Mouse (Mus musculus): ENCODE data around the gene Gm16253. TPM values are rescaled to one million over a fixed set of nuclear protein-coding genes. Genes with fewer than 3 reads are reported as not detected.

Gm16253 gene
- polyA plus RNA-seq, 3 experiments from 2014 or later = 2.1 TPM; not detected in 2

- no peak for ATAC-seq
Measured at GRCm38 (mm10) chr3:96573611-96574511, 2.9 kb upstream of the Gm16253 start.

GRCm38 (mm10) chr3:96575272-96575984, 1.4 kb upstream of the Gm16253 start:
- no peak for ATAC-seq

- ATAC-seq = no peak
Measured at GRCm38 (mm10) chr3:96576005-96576658, 652 bp upstream of the Gm16253 start.

- ATAC-seq = no peak
Measured at GRCm38 (mm10) chr3:96577566-96577965, 782 bp downstream of the Gm16253 start.

GRCm38 (mm10) chr3:96578561-96579238, 1.9 kb downstream of the Gm16253 start:
- ATAC-seq = no peak

- no peak for ATAC-seq
Measured at GRCm38 (mm10) chr3:96579239-96579750, 2.5 kb downstream of the Gm16253 start.

GRCm38 (mm10) chr3:96579885-96580454, 3.2 kb downstream of the Gm16253 start:
- ATAC-seq = peak; percentile 65

GRCm38 (mm10) chr3:96581141-96581540, 4.4 kb downstream of the Gm16253 start:
- no peak for ATAC-seq

GRCm38 (mm10) chr3:96581771-96582515, 5.2 kb downstream of the Gm16253 start:
- no peak for ATAC-seq

- ATAC-seq = no peak
Measured at GRCm38 (mm10) chr3:96583386-96583785, 6.6 kb downstream of the Gm16253 start.

GRCm38 (mm10) chr3:96590657-96591056, 13.9 kb downstream of the Gm16253 start:
- no peak for ATAC-seq

- no peak for ATAC-seq
Measured at GRCm38 (mm10) chr3:96593374-96593773, 16.6 kb downstream of the Gm16253 start.

GRCm38 (mm10) chr3:96593790-96594560, 17.2 kb downstream of the Gm16253 start, which contains the start of gene Polr3gl:
Polr3gl (minus strand) TSS chr3:96594181.
- peak; percentile 91 for ATAC-seq

GRCm38 (mm10) chr3:96594851-96595250, 18.1 kb downstream of the Gm16253 start:
- no peak for ATAC-seq

GRCm38 (mm10) chr3:96595661-96596060, 18.9 kb downstream of the Gm16253 start:
- no peak for ATAC-seq

GRCm38 (mm10) chr3:96596228-96596707, 19.5 kb downstream of the Gm16253 start, which contains the start of gene Ankrd34a:
Ankrd34a (plus strand) TSS chr3:96596636.
- no peak for ATAC-seq

- no peak for ATAC-seq
Measured at GRCm38 (mm10) chr3:96596855-96597254, 20.1 kb downstream of the Gm16253 start.

- ATAC-seq = no peak
Measured at GRCm38 (mm10) chr3:96597435-96597891, 20.7 kb downstream of the Gm16253 start.

GRCm38 (mm10) chr3:96598156-96599068, 21.6 kb downstream of the Gm16253 start:
- no peak for ATAC-seq

All from inflammation-experienced regulatory T-cells, adult 6 months (primary cell).